Mouse (Mus musculus): ENCODE measurements around the gene Dnah12.

DNA sequence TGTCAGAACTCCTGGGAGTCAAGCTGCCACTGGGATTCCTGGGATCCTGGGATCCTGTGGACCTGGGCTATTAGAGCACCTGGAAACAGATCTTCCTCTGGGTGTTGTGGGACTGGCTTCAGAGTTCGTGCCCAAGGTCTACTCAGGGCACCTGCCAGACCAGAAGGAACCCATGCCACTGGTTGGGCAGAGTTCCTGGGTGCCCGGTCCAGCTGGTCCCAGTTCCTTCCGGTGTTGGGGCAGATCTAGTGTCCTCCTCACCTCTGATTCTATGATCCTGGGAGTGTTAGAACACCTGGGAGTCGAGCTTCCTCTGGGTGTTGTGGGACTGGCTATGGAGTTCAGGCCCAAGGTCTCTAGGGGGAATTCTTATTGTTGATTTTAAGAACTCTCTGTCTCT lies 214.3 kb downstream of the Dnah12 start:
- TF ChIP-seq CTCF (IDR thresholded peaks at IDR 0.05; ENCODE audit: low read depth, low read length) (no peak), POLR2A (IDR thresholded peaks at IDR 0.05; ENCODE audit: extremely low read depth, insufficient read depth, low read length) (no peak)
